Mouse (Mus musculus): ENCODE measurements around the gene Slc22a1. TPM values are rescaled to one million over a fixed set of nuclear protein-coding genes. Genes with fewer than 3 reads are reported as not detected.
A peak's percentile ranks its signal among the peaks of the same experiment; 100 is the strongest.

The Slc22a1 gene
- not detected for total RNA-seq (2021)
- long read RNA-seq, experiment 1: 0 reads
- long read RNA-seq, experiment 2: 0 reads

GRCm38 (mm10) chr17:12675646-12676045 lies at the start of gene Slc22a1:
Gene Slc22a1 (minus strand): TSS chr17:12675829.
- intact Hi-C loops (cut with DNase I; ENCODE audit: low total_unique reads): no loop called here
- no peak for DNase-seq

DNA sequence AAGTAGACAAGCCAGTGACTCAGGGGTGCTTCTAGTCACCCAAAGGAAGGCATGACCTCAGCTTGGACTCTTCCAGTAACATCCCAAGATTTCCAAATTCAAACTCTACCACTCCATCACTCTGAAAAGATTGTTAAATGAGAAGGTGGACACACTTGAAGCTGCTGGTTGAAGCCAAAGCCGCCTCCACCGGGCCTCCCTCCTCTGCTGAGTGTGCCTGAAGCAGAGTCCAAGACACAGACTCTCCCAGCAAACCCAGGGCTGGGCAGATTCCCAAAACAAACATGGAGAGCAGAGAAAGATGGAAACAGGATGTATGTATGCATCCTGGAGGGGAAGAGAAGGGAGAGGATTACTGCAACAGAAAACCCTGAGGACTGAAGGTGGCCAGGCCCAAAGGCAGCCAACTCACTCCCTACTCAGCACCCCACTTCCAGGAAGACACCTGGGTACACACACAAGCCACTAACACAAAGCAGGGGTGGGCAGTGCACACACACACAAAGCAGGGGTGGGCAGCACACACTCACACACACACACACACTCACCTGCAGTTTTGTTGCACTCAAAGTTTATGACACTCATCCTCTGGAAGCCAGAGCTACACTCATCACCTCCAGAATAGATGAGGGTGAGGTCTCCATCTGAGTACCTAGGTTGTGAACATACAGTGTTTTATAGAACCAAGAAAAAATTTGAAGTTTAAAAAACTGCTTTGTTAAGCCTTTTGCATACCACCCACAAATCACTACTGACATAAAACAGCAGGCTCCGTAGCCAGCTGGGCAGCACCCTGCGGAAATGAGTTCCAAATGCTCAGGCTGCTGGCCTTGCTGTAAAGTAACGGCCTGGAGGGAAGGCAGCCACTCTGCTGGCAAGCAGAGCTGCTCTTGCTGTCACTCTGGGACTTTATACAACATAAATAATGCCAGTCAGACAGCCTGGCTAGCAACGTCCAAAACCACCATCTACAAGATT lies 49.4 kb upstream of the Slc22a1 start:
- peak; percentile 61 for DNase-seq
- intact Hi-C loops (cut with DNase I; ENCODE audit: low total_unique reads): no loop called here

DNA sequence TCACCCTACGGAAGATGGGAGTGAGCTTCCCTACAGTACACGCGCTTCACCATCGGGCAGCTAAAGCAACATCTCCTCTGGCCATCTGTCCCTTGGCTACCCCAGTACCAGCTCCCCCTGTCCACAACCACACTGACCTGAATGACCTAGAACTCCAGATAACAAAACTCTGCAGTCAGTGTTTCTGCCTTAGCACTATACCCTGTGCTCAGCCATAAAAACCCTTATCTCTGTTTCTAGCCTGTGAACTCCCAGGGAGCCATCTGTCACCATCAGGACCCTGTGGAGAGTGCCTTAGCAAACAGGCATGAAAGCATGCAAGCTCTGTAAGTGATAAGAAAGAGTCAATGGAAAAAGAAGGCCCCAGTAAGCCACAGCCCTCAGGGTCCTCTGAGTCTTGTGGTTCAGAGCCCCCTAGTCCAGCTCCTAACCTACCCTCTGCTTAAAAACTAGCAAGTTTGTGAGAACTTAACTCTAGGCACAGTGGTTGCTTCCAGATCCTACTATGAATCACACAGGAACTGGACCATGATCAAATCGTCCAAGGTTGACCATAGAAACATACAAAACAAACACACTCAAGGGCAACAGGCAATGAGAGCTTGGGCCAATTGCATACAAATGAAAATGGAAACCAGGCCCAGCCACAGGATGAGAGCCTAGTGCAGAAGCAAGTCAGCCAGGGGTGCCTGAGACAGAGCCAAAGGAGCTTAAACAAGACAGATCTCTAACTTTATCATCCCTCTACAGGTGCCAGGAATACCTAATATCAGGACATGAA lies 48.5 kb upstream of the Slc22a1 start:
- peak; percentile 41 for DNase-seq
- intact Hi-C loops (cut with DNase I; ENCODE audit: low total_unique reads): no loop called here

DNA sequence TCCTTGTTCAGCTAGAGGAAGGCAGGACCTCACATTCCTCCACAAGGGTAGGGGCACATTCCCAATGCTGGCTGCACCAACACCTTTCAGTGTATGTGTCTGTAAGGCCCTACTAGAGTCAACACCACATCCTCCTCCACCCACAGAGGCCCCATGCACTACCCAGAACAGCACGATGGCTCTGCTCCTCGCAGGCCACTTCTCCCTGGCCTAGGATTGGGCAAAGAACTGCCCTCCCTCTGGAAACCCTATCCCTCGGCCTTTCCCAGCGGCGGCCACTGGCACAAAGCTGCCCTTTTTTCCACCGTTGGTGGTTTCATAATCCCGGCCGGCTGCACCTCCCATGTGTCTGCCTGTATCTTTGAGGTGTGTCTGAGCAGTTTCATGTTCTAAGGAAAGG lies 47.0 kb upstream of the Slc22a1 start:
- DNase-seq: peak; percentile 70
- intact Hi-C loops (cut with DNase I; ENCODE audit: low total_unique reads): no loop called here

DNA sequence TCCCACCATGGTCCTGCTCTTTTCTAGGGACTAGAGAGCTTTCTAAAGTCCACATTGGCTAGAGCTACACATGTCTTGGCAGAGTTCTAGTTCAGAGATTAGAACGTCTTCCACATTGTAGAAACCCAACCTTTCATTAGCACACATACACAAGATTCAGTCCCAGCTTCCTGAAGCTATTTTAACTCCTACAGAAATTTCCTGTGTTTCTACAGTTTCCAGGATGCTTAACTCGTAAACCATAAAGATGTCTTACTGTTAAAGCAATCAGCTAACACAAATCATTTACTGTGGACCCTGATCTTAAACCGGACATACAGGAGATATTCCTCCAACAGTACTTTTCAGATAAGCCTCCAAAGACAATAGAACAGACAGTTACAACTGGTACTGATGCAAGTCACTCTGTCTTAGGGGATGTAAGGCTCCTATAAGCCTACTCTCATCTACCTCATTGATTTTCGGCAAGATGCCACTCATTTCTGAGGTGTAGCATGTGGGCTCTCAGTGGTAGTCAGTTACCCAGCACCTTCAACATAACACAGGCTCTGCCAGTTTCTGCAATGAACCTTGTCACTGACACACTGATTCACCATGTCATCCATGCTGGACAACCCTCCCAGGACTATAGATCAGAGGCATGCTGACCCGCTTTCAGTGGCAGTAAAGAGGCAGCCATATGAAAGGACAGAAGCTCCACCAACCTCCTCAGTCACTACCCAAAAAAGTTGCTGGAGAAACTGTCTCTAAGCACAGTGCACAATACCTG lies 45.7 kb upstream of the Slc22a1 start:
- intact Hi-C loops (cut with DNase I; ENCODE audit: low total_unique reads): no loop called here

DNA sequence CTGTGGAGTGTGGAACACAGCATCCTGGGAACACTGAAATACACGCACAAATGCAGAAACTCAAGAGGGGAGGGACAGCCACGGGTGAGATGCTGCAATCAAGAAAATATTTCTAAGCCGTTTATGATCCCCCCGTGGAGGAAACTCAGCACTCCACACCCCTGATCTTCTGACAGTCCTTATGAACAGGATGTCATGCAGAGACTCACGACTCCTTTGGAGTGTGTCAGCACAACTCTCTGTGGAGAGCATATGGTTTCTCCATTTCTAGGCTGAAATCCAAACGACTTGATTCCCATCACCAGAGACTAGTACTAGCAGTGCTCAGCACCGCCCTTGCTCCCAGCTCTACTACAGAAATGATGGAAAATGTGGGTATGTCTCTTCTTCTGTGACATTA lies 42.6 kb upstream of the Slc22a1 start:
- intact Hi-C loops (cut with DNase I; ENCODE audit: low total_unique reads): no loop called here

More for the DNA sequence above, 45.7 kb upstream of the Slc22a1 start:
- no peak for DNase-seq

DNA sequence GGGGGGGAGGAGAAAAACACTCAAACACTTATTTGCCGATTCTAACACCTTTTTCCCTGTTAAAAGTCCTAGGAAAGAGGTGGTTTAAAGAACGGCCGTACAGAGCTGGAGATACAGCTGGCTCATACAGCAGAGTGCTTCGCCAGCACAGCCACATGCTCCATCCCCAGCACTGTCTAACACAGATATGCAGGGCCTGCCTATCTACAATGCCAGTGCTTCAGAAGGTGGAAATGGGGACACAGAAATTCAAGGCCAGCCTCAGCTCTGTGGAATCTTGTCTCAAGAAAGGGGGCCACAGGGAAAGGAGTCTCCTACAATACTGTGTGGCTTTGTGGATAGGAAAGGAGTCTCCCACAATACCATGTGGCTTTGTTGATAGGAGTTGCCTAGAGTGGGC lies 41.8 kb upstream of the Slc22a1 start:
- intact Hi-C loops (cut with DNase I; ENCODE audit: low total_unique reads): no loop called here
- no peak for DNase-seq

More for the DNA sequence above, 42.6 kb upstream of the Slc22a1 start:
- DNase-seq: no peak

- intact Hi-C loops (cut with DNase I; ENCODE audit: low total_unique reads): no loop called here
- no peak for DNase-seq
These were observed 39.4 kb upstream of the Slc22a1 start for GRCm38 (mm10) chr17:12715032-12715431.

DNA sequence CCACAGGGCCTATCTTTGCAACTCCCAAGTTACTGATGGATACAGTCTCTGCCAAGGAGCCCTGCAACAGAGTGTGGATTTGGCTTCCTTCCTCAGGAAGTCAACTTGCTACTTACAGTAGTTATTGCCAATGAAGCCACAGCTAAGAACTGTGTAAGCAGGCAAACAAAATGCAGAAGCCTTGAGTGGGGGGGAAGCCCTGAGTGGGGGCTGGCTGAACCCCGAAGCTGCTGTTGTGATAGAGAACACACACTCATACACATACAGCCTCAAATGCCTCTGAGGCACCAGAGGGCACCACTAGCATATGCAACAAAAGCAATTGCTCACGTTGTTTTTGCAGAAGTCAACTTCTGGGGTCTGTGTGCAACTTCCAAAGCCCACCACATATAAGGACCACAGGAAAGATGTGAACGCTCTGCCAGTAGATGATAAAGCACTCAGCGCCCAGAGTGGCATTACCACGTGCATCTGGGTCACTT lies 38.5 kb upstream of the Slc22a1 start:
- no peak for DNase-seq
- intact Hi-C loops (cut with DNase I; ENCODE audit: low total_unique reads): no loop called here

DNA sequence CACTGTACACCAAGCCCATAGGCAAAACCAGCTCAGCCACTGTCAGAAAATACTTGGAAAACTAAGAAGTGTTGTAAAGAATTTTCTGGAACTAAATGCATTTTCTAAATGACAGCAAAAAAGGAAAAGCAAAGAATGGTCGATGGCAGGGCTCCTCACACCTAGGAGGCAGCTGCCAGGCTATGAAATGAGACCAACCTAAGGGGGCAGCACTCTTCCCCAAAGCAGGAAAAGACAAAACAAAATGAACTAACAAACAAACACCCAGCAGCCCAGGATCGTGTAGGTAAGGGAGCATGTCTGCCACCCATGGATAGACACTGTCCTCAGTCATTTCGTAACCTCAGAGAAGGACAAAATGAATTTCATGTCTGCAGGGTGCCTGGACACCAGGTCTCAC lies 37.4 kb upstream of the Slc22a1 start:
- intact Hi-C loops (cut with DNase I; ENCODE audit: low total_unique reads): no loop called here
- DNase-seq: no peak

DNA sequence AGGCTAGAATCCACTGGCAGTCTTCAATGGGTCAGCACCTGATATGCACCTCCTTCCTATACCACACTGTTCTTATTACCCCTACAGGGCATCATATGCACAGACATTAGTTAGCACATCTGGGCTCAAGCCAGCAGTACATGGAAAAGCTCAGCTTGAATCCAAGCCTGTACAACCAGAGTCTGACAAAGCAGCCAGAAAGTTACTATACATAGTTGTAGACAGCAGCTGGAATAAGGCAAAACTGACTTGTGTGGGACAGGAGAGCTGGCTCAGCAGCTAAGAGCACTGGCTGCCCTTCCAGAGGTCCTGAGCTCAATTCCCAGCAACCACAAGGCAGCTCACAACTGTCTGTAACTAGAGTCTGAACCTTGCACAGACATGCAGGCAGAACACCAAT lies 36.6 kb upstream of the Slc22a1 start:
- DNase-seq: no peak
- intact Hi-C loops (cut with DNase I; ENCODE audit: low total_unique reads): no loop called here

- intact Hi-C loops (cut with DNase I; ENCODE audit: low total_unique reads): no loop called here
- no peak for DNase-seq
These were observed 35.3 kb upstream of the Slc22a1 start for GRCm38 (mm10) chr17:12710976-12711375.

DNA sequence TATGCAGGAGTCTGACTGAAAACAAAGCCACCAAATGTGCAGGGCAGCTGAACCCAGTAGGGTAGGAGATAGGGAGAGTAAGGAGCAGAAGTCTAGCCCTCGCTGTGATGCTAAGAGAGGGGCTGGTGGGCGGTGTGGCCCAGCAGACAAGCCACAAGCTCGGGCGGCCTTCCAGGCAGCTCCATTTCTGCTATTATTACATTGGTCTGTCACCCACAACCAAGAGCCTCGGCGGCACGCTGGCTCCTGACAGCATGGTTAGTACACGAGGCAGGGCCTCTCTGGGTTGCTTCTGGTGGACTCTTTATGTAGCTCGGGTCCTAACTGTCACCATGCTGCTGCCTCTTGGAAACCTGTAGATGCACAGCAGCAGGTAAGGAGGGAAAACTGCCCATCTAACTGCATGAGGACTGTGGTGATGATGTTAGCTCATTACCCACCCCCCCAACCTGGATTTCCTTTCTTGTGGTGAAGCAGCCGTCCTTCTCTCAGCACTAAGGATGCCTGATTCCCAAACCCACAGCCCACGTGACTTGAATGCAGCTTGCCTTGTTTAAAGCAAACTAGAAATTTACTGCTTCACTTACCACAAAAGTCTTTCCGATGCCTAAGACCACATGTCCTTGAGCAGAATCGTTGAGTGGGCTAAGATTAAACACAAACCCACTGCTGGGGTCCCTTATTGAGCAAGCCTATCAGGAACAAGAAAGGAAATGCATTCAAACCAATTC lies 34.6 kb upstream of the Slc22a1 start:
- DNase-seq: no peak
- intact Hi-C loops (cut with DNase I; ENCODE audit: low total_unique reads): no loop called here

DNA sequence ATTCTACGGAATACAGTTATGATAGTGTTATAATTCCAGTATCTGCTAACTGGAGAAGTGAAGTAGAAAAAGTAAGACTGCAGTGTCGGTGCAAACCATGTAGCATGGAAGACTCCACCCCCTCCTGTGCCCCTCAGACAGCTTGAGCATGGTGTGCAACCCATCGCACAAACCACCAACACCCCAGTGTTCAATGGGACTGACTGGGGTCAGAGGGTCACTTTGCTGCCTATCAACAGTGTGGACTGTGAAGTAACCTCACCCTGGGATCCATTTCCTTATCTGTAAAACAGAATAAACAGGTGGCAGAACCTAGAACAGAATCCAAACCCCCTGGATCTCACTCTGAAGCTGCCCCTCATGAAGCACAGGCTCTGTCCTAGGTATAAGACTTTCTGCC lies 32.8 kb upstream of the Slc22a1 start:
- intact Hi-C loops (cut with DNase I; ENCODE audit: low total_unique reads): loop anchor here (5.0 kb wide), 1 partner anchor 104 kb away; no protein-coding TSS in a partner anchor
- DNase-seq: no peak

DNA sequence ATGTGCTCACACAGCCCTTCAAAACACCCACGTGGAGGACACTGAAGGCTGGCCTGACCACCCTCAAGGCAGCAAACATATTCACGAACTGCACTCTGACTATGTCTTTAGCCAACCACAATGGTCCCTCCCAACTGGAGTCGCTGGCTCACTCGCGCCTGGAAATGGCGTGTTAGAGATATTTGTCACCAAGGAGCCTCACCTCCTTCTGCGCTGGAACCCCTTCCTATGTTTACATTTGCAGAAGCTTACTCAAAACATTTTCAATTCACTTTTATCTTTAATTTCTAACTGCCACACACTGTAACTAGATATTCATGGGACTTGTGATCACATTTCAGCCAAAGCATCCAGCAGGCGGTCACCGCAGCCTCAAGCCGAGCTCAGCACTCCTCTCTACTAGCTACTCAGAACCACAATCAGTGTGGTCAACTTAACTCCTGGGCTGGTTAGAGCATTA lies 31.0 kb upstream of the Slc22a1 start:
- no peak for DNase-seq
- intact Hi-C loops (cut with DNase I; ENCODE audit: low total_unique reads): loop anchor here (5.0 kb wide), 1 partner anchor 106 kb away; no protein-coding TSS in a partner anchor

DNA sequence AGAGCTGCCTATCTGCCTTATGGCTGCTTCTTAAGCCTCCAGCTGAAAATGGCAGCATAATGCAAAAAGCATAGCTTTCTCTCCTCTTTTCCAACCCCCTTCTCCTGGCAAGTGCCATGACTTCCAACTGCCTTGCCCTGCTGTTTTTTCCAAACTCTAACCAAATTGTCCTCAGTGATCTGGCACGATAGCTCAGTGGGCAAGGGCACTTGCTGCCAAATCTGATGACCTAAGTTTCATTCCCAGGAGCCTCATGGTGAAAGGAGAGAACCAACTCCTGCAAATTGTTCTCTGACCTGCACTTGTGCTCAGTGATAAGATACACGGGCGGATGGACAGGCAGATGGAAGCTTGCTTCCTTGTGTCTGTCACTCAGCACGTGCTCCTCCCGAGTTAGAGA lies 27.3 kb upstream of the Slc22a1 start:
- intact Hi-C loops (cut with DNase I; ENCODE audit: low total_unique reads): no loop called here
- no peak for DNase-seq

DNA sequence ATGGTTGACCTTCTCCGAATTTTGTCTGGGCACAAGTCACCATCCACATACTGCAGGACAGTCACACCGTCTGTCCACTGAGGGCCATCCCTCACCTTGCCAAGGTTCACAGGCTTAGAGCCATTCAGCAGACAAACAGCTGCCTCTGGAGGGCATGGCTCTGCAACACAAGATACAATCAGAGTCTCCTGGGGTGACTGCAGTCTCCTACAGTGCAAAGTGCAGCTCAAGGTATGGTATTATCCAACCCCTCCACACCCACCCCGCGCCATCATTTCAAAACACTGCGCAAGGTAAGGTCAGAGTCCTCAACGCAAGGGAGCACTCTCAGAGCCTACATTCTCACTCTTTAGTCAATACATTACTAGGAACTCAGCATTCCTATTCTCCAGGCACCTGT lies 24.7 kb upstream of the Slc22a1 start:
- intact Hi-C loops (cut with DNase I; ENCODE audit: low total_unique reads): no loop called here
- DNase-seq: no peak

- intact Hi-C loops (cut with DNase I; ENCODE audit: low total_unique reads): no loop called here
- DNase-seq: no peak
These were observed 16.3 kb upstream of the Slc22a1 start for GRCm38 (mm10) chr17:12691899-12692298.

- DNase-seq: no peak
- intact Hi-C loops (cut with DNase I; ENCODE audit: low total_unique reads): no loop called here
These were observed 13.9 kb upstream of the Slc22a1 start for GRCm38 (mm10) chr17:12689537-12689936.
